Mouse (Mus musculus) heart, embryonic 15.5 days (tissue): Measurements from ENCODE around the gene Ttll9. TPM values are rescaled to one million over a fixed set of nuclear protein-coding genes. Genes with fewer than 3 reads are reported as not detected.

Experiments
- ATAC-seq: fragments of 200-750 bp; cut with Nextera tagmentation; replicated peaks from 2 replicates; pipeline ENCODE4 v1.8.0; 2017; ENCODE audit warnings: low read depth, moderate TSS enrichment; ENCODE audit not compliant: insufficient number of reproducible peaks, insufficient read depth, low FRiP score
- H3K27ac ChIP-seq: fragments of 300-500 bp; sonication (generic); 2 replicates; pipeline ENCODE4 v1.5.1; 2015; ENCODE audit warnings: mild to moderate bottlenecking, inconsistent platforms
- H3K27me3 ChIP-seq: fragments of 300-500 bp; sonication (generic); 2 replicates; pipeline ENCODE4 v1.6.1; 2015; ENCODE audit warnings: inconsistent platforms
- H3K36me3 ChIP-seq: fragments of 300-500 bp; sonication (generic); 2 replicates; pipeline ENCODE4 v1.6.1; 2015; ENCODE audit warnings: mild to moderate bottlenecking, inconsistent platforms
- H3K4me1 ChIP-seq: fragments of 300-500 bp; sonication (generic); replicated peaks from 2 replicates; pipeline ENCODE4 v1.6.1; 2015; ENCODE audit warnings: inconsistent platforms
- H3K4me2 ChIP-seq: fragments of 300-500 bp; sonication (generic); 2 replicates; pipeline ENCODE4 v1.6.1; 2015; ENCODE audit warnings: inconsistent platforms, mild to moderate bottlenecking, moderate library complexity
- H3K4me3 ChIP-seq: fragments of 300-500 bp; sonication (generic); 2 replicates; pipeline ENCODE4 v1.5.1; 2015; ENCODE audit warnings: mild to moderate bottlenecking, inconsistent platforms
- H3K9ac ChIP-seq: fragments of 300-500 bp; sonication (generic); 2 replicates; pipeline ENCODE4 v1.6.1; 2015; ENCODE audit warnings: mild to moderate bottlenecking, inconsistent platforms
- H3K9me3 ChIP-seq: fragments of 300-500 bp; sonication (generic); replicated peaks from 2 replicates; pipeline ENCODE4 v1.6.1; 2016; ENCODE audit warnings: inconsistent platforms
- WGBS: fragments of 180-500 bp; shearing (Covaris S2); methylation state at CpG from one replicate; pipeline ENCODE4 v1.1.7; 2015; ENCODE audit warnings: mixed read lengths; 5-methylcytosine and 5-hydroxymethylcytosine counted together
- polyA plus RNA-seq: library from polyadenylated mRNA; unstranded; fragments of >200 nt; fragmentation: Nextera tagmentation; extraction: Ambion mirVana; gene quantifications from 2 replicates; pipeline ENCODE4 v1.2.1, GENCODE M21; 2015

Ttll9 gene
- polyA plus RNA-seq, 1 experiment from 2014 or later = 0.26 TPM

DNA sequence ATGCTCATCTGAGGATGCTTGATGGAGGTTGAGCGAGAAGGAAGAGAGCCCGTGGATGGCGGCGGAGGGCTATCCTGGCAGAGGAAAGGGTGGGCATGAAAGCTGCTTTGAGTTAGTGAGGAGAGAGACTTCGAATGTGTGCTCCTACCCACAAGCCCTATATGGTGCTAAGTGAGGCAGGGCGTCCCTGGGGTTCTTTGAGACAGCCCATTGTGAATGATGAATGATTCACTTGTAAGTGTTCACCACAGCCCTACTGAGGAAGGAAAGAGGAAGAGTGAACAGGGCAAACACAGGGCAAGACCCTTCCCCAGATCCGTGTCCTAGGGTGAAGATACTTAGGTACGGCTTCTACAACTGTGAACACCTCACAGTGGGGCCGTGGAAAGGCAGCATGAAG, 35.4 kb upstream of the Ttll9 start:
- H3K27me3 ChIP-seq = peaks cover 2% of the 10 kb centered on the region; the same call in 1 of the 2 replicates
- no peaks in the 10 kb centered on the region for H3K9me3 ChIP-seq
- H3K4me2 ChIP-seq = no peak overlapping the region
- H3K36me3 ChIP-seq = no peaks in the 10 kb centered on the region
- H3K27ac ChIP-seq = peak overlapping the region; percentile 66
- no peak overlapping the region for H3K4me3 ChIP-seq
- H3K4me1 ChIP-seq = peaks cover 61% of the 10 kb centered on the region
- H3K9ac ChIP-seq = no peak overlapping the region
- 71% methylated on average over 9 of the region's 9 CpGs for WGBS
- no peak for ATAC-seq

DNA sequence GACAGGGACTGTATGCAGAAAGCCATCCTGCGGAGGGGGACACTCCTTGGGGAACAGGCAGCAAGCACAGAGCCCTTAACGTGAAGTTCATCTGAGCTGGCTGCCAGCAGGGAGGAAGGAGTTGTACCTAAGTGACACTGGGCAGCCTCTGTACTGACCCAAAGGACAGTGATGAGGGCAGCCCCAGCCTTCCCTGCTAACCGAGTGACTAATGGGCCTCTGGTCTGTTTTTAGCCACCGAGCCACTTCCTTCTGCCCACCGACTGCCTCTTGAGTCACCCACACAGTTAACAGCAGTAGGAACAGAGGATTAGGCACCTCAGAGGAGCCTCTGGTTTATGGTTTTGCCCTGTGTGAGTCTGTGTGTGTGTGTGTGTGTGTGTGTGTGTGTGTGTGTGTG, 34.9 kb upstream of the Ttll9 start:
- no peak for ATAC-seq
- Histone ChIP-seq H3K27me3 (peaks cover 7% of the 10 kb centered on the region), H3K4me3 (no peak overlapping the region), H3K27ac (peak overlapping the region; percentile 66), H3K9ac (no peak overlapping the region), H3K4me2 (no peak overlapping the region), H3K9me3 (no peaks in the 10 kb centered on the region), H3K36me3 (no peaks in the 10 kb centered on the region), H3K4me1 (peaks cover 61% of the 10 kb centered on the region)
- 34% methylated on average over 5 of the region's 5 CpGs for WGBS

DNA sequence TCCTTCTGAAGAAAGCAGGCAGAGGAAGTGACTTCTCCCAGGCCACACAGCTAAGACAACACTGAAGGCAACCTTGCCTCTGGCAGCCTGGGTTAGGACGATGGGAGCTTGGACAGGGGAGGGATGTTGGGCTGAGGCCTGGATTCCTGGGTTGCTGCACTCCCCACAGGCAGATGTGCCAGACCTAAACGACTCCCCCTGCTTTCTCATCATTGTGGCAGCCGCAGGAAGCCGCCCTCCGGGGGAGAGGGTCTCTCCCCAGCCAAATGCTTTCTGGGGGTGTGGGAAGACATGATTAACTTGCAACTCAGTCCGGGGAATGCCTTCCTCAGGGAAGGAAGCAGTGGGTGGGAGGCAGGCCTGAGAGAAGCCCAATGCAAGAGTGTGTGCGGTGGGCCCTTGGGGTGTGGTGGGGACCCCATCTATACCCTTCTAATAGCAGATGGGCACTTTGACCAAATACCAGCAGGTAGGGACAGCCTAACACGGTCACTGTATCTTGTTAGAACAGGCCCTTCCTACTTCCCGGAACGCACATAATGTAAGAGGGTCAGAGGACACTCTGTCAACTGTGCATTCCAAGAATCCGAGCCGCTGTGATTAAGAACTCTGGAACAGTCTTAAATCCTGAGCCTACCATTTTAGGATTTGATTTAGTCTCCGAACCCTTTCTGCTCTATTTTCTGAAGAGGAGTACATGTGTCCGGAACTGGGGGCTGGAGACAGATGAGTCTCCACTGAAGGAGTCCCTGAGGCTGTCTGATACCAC, 33.9 kb upstream of the Ttll9 start:
- Histone ChIP-seq H3K27ac (peak overlapping the region; percentile 66), H3K36me3 (no peaks in the 10 kb centered on the region), H3K27me3 (peaks cover 12% of the 10 kb centered on the region), H3K4me2 (no peak overlapping the region), H3K9me3 (no peaks in the 10 kb centered on the region), H3K9ac (no peak overlapping the region), H3K4me3 (no peak overlapping the region), H3K4me1 (peaks cover 67% of the 10 kb centered on the region)
- WGBS = 45% methylated on average over 14 of the region's 14 CpGs
- ATAC-seq = no peak

DNA sequence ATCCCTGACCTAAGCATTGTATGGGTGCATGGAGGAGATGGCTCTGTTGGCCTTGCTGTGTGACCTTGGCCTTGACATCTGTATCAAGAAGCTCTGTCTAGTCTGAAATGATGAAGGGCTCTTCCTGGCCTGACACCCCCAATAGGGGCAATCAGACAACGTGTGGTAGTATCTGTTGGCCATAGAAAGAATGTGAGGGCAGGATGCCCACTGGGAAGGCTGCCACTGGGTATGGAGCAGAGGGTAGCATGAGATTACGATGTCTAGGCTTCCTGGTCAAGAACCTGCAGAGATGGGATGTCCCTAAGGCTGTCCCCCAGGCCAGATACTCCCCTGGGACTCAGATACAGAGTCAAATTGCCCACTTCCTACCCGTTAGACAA, 33.3 kb upstream of the Ttll9 start:
- Histone ChIP-seq H3K9me3 (no peaks in the 10 kb centered on the region), H3K9ac (no peak overlapping the region), H3K4me1 (peaks cover 69% of the 10 kb centered on the region), H3K36me3 (no peaks in the 10 kb centered on the region), H3K27ac (peak overlapping the region; percentile 66), H3K4me2 (no peak overlapping the region), H3K27me3 (peaks cover 12% of the 10 kb centered on the region), H3K4me3 (no peak overlapping the region)
- ATAC-seq = no peak
- 58% methylated on average over 3 of the region's 3 CpGs for WGBS

DNA sequence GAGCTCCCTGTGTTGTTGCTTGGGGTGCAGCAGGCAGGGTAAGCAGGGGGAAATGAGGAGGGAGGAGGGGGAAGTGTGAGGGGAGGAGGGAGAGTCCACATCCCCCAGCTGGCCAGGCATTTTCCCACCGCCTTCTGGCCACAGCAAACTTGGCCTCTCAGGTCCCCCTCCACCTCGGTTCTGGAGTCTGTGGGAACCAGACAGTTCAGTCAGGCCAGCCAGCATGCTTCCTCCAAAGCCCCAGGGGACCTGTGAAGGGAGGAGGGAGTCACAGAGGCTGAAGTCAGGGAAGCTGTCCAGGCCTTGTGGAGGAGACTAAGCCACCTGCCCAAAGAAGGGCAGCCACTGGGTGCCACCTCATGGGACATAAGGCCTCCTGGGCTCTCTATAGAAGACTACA, 32.0 kb upstream of the Ttll9 start:
- peaks cover 58% of the 10 kb centered on the region for H3K4me1 ChIP-seq
- peak overlapping the region; percentile 37 for H3K4me3 ChIP-seq
- H3K4me2 ChIP-seq = peak overlapping the region; percentile 33; the same call in 1 of the 2 replicates
- H3K27me3 ChIP-seq = peaks cover 12% of the 10 kb centered on the region
- peak; percentile 3; the same call in 1 of the 2 replicates for ATAC-seq
- no peaks in the 10 kb centered on the region for H3K36me3 ChIP-seq
- no peaks in the 10 kb centered on the region for H3K9me3 ChIP-seq
- H3K9ac ChIP-seq = no peak overlapping the region
- peak overlapping the region; percentile 75 for H3K27ac ChIP-seq
- WGBS = 16% methylated on average over 2 of the region's 2 CpGs

DNA sequence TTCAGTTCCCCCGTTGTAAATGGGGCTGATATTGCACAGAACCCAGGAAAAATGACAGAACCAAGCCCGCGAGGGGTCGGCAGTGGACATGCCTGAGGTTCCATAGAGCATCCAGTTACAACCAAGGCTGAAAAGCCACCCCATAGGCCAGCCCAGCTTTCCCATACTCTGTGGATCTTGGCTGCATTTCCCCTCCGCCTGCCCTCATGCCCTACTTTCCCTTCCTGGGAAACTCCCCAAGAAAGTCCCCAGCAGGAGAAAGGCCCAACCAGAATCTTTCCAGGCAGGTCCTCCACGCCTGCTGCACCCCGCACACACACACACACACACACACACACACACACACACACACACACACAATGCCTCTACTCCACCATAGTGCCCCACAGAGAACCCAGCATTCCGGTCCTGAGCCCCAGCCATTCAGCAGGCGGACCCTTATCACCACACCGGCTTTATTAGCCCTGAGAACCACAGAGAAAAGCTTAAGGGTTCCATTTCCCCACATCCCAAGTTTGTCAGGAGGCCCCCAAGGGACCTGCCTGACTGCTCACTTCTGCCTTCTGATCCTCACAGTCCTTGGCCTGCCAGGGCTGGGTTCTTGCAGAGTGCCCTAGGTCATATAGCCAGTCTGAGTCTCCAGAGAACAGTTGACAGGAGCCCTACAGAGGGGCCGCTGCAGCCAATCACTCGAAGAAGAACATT, 30.7 kb upstream of the Ttll9 start:
- peak overlapping the region; percentile 37 for H3K4me3 ChIP-seq
- no peak; the same call in 1 of the 2 replicates for ATAC-seq
- no peaks in the 10 kb centered on the region for H3K9me3 ChIP-seq
- 55% methylated on average over 12 of the region's 12 CpGs for WGBS
- H3K4me1 ChIP-seq = peaks cover 46% of the 10 kb centered on the region
- peaks cover 24% of the 10 kb centered on the region for H3K27me3 ChIP-seq
- peak overlapping the region; percentile 75 for H3K27ac ChIP-seq
- no peaks in the 10 kb centered on the region for H3K36me3 ChIP-seq
- peak overlapping the region; percentile 33; the same call in 1 of the 2 replicates for H3K9ac ChIP-seq
- peak overlapping the region; percentile 37 for H3K4me2 ChIP-seq

DNA sequence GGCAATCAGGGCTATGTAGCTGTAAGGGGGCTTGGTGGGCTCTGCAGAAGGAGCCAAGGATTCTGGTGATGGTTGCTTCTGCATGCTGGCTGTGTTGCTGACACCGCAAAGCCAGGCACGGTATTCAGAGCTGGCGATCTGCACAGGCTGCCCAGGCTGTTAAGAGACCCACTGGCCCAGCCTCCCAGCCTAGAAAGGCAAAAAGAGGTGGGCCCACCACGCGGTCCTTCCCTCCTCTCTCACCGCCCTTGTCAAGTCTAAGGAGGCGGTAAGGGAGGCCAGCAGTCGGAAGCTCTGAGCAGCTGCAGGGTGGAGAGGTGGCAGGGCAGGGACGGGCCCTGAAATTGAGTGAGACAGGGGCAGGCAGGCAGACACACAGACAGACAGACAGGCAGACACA, 29.2 kb upstream of the Ttll9 start, which contains the start of gene Foxs1:
Gene Foxs1 (minus strand): TSS at position 161 of the 400 bp plus-strand sequence.
- ATAC-seq = peak; percentile 59
- H3K4me2 ChIP-seq = peak within 1 kb of the TSS; percentile 37
- H3K27me3 ChIP-seq = peaks cover 26% of the 10 kb centered on the region
- peak within 1 kb of the TSS; percentile 33; the same call in 1 of the 2 replicates for H3K9ac ChIP-seq
- H3K9me3 ChIP-seq = no peaks in the 10 kb centered on the region
- no peaks in the 10 kb centered on the region for H3K36me3 ChIP-seq
- H3K27ac ChIP-seq = peak within 1 kb of the TSS; percentile 75
- H3K4me3 ChIP-seq = peak within 1 kb of the TSS; percentile 37
- peaks cover 35% of the 10 kb centered on the region for H3K4me1 ChIP-seq
- 23% methylated on average over 9 of the region's 9 CpGs for WGBS

DNA sequence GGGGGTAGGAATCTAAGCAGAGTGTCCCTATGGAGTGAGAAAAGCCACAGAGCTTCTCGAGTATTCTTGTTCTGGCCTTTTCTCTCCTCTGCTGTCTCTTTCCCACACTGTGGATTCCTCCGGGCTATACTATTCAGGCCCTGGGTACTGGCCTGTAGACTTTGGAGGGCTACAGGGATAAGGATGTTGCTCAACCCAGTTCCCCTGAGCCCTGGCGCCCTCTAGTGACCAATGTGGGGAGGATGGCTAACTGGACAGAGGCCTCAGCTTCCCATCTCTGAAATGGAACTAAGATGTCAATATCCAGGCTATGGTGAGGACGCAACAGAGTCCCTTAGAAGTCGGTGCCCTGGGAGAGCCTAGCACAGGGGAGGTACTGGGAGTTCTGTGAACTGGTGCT, 28.7 kb upstream of the Ttll9 start:
- WGBS = 28% methylated on average over 5 of the region's 5 CpGs
- H3K9ac ChIP-seq = no peak overlapping the region
- H3K4me2 ChIP-seq = no peak overlapping the region
- peak overlapping the region; percentile 53 for H3K27ac ChIP-seq
- no peaks in the 10 kb centered on the region for H3K36me3 ChIP-seq
- no peak overlapping the region for H3K4me3 ChIP-seq
- H3K4me1 ChIP-seq = peaks cover 31% of the 10 kb centered on the region
- ATAC-seq = no peak; the same call in 1 of the 2 replicates
- H3K27me3 ChIP-seq = peaks cover 30% of the 10 kb centered on the region
- H3K9me3 ChIP-seq = no peaks in the 10 kb centered on the region

DNA sequence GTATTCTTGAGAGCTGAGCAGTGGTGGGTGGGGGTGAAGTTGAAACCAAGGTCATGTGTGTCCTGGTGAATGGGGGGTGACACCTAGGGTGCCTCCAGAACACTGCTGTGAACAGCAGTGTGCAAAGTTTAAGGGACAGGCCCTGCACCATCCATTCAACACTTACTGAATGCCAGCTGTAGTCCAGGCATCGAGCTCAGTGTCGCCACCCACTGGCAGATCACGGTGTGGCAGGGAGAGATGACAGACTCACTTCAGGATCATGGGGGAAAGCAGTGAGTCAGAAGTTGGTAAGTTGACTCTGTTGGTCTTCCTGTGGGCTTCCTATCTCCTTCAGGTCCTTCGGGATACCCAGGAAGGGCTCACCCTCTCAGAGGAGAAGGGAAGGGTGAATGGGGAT, 22.4 kb upstream of the Ttll9 start:
- WGBS = 9% methylated on average over 4 of the region's 4 CpGs
- ATAC-seq = no peak
- Histone ChIP-seq H3K36me3 (no peaks in the 10 kb centered on the region), H3K4me3 (no peak overlapping the region), H3K9me3 (no peaks in the 10 kb centered on the region), H3K4me1 (peaks cover 15% of the 10 kb centered on the region), H3K27me3 (peaks cover 75% of the 10 kb centered on the region), H3K9ac (no peak overlapping the region), H3K27ac (no peak overlapping the region), H3K4me2 (no peak overlapping the region)

DNA sequence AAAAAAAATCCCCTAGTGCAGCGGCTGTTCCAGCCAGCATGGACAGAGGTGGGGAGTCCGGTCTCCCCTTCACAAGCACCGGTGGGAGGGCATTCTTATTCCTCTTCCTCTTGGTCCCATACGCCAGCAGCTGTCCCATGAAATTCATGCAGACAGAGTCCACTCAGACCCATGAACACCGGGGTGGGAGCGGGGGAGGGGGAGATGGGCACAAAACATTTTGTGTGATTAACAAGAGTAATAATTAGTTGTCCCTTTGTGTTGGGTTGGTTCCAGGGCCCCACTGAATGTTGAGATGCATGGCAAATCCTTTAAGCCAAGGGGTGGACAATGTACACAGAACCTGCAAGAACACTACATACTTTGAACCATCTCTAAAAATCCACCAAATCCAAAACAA, 21.2 kb upstream of the Ttll9 start:
- ATAC-seq = no peak
- H3K4me2 ChIP-seq = no peak overlapping the region
- no peak overlapping the region for H3K4me3 ChIP-seq
- H3K9ac ChIP-seq = no peak overlapping the region
- 80% methylated on average over 6 of the region's 6 CpGs for WGBS
- no peaks in the 10 kb centered on the region for H3K36me3 ChIP-seq
- no peak overlapping the region for H3K27ac ChIP-seq
- H3K9me3 ChIP-seq = no peaks in the 10 kb centered on the region
- H3K4me1 ChIP-seq = peaks cover 15% of the 10 kb centered on the region
- peaks cover 80% of the 10 kb centered on the region for H3K27me3 ChIP-seq

DNA sequence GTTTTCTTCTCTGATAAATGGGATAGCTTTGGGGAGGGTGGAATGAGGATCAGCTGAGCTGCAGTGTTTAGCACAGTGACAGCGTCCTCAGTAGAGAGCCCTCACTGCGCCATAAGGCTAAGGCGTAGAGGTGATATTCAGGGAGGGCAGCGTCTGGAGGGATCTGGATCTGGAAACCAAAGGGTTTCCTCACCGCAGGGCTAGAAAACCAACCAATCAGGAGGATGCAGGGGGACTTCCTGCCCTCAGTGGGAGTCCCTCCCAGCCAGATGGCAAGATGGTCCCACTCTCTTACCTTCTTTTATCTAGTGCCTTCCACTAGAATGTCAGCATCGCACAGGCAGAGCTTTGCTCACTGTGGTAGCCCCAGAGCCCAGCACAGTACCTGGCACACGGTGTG, 20.5 kb upstream of the Ttll9 start:
- Histone ChIP-seq H3K27me3 (peaks cover 79% of the 10 kb centered on the region), H3K4me1 (peaks cover 15% of the 10 kb centered on the region), H3K4me2 (no peak overlapping the region), H3K27ac (no peak overlapping the region), H3K36me3 (no peaks in the 10 kb centered on the region), H3K9ac (no peak overlapping the region), H3K4me3 (no peak overlapping the region), H3K9me3 (no peaks in the 10 kb centered on the region)
- WGBS = 21% methylated on average over 7 of the region's 7 CpGs
- no peak for ATAC-seq
